Mouse (Mus musculus) thymus, postnatal 25 days (tissue): ENCODE data around the gene 1700024B05Rik.
"Not testable (repeated sequence)": the region's sequence is repeated elsewhere in the genome, so short reads cannot be mapped to it uniquely, and the experiment has no call there.

Experiments
- DNase-seq: peaks from one replicate; pipeline ENCODE4 v3.0.0; 2022

Gene 1700024B05Rik

GRCm38 (mm10) chr14:41943695-41944094 lies at the start of gene 1700024B05Rik:
TSS of gene 1700024B05Rik (plus strand) at chr14:41943995.
- DNase-seq: not testable (repeated sequence)

DNA sequence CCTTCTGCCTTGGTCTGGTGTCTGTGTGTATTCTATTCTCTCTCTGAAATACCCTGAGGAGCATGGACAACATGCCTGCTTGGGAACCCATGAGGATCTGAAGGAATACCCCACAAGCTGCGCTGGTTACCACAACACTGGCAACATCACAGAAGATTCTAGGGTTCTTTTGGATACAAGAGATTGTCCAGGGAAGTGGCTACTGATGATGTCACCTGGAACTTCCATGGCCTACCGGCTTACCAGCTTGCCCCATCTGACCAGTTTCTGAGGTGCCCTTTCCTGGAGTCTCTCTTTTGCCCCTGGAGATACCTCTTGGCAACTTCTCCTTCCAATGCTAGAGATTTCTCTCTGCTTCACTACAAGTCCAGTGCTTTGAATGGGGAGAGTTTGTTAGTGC lies 36.6 kb upstream of the 1700024B05Rik start, which contains the start of gene Gm7980:
Gm7980 (minus strand) TSS at position 101 of the 400 bp plus-strand sequence.
- DNase-seq: not testable (repeated sequence)

DNA sequence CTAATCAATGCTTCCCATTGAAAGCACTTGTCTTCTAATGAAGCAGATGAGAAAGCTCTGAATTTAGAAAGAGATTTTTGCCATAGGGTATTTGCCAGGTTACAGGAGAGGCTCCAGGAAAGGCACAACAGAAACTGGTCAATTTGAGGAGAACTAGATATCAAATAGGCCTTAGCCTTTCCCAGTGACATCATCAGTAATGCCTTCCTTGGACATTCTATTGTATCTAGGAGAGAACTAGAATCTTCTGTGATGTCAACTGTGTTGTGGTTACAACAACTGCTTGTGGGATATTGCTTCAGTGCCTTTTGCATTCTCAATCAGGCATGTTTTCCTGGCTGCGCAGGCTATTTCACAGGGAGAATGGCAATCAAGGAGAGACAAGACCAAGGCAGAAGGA lies 19.1 kb upstream of the 1700024B05Rik start, which contains the start of gene 1700049E17Rik1:
1700049E17Rik1 (plus strand) TSS at position 301 of the 400 bp plus-strand sequence.
- DNase-seq: not testable (repeated sequence)

- not testable (repeated sequence) for DNase-seq
Measured at GRCm38 (mm10) chr14:41964095-41964494, 20.3 kb downstream of the 1700024B05Rik start.

GRCm38 (mm10) chr14:41967827-41968226 lies 24.0 kb downstream of the 1700024B05Rik start, which contains the start of gene Gm6401:
TSS of gene Gm6401 (minus strand) at chr14:41967927.
- not testable (repeated sequence) for DNase-seq

DNA sequence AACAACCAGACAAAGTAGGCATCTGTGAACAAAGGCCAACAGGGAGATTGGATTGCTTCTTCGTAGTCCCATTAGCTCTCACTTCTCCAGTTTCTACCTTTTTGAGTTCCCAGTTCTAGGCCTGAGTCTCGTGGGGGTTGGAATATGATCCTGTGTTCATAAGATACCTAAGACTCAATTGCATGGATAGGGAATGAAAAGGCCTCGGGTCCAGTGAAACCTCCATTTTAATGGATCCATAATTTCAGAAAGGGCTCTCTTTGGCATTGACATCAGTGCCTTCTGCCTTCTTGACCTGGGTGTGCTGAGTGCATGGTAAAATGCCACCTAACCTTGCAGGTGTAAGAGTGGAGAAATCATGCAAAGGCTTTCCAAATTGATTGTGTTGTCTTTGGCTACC lies 24.8 kb downstream of the 1700024B05Rik start:
- not testable (repeated sequence) for DNase-seq

DNA sequence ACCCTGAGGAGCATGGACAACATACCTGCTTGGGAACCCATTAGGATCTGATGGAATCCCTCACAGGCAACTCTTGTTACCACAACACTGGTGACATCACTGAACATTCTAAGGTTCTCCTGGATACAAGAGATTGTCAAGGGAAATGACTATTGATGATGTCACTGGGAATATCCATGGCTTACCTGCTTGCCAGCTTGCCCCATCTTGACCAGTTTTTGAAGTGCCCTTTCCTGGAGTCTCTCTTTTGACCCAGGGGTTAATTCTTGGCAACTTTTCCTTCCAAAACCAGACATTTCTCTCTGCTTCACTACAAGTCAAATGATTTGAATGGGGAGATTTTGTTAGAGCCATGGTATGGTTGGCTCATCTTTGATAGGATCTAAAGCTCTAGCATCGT lies 39.4 kb downstream of the 1700024B05Rik start, which contains the start of gene Gm3543:
Gm3543 (minus strand) TSS at position 101 of the 400 bp plus-strand sequence.
- DNase-seq: not testable (repeated sequence)
